Mouse (Mus musculus): ENCODE measurements around the gene Chd9. TPM values are rescaled to one million over a fixed set of nuclear protein-coding genes. Genes with fewer than 3 reads are reported as not detected.

Chd9 gene
- polyA plus RNA-seq, 2 experiments from 2014 or later: 117 to 118 TPM

DNA sequence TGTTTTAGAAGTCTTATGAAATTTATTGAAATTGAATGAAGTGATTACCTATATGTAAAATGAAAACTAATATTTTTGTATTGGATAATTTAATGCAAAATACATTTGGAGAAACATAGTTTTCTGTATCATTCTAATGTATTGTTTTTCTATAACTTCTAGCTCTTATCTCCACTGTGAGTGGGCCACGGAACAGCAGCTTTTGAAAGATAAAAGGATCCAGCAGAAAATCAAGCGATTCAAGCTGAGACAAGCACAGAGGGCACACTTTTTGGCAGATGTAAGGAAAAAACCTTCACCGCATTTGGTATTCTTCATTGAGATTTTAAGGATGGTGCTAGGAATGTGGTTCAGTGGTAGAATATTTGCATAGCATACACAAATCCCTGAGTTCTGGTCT, 150.6 kb downstream of the Chd9 start:
- ATAC-seq: no peak

DNA sequence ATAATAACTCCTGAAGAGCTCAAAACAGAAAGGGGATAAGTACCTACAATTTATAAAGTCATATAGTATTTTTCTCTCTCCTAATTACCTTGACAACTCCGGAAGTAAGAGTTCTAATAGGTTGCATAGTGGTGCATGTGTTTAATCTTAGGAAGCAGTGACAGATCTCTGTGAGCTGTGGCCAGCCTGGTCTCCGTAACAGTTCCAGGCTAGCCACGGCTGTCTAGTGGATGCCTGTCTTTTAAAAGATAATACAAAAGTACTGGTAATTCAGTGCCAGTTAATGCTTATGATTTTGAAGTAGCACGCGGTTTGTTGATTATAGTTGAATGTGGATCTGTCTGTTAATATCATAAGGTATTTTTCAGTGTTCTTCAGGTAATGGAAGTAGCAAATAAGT, 151.1 kb downstream of the Chd9 start:
- ATAC-seq: no peak

DNA sequence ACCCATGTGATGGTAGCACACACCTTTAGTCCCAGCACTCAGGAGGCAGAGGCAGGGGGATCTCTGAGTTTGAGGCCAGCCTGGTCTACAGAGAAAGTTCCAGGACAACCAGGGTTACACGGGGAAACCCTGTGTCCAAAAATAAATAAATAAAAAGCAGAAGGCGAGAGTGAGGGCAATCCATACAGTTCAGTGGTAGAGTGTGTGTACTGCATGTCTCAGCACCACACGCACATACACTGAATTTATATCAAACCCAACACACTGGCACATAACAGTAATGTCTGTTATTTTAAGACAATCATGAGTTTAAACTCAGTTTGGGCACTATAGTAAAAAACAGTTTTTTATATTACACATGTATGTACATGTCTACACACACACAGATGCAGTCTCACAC, 153.9 kb downstream of the Chd9 start:
- ATAC-seq: no peak

DNA sequence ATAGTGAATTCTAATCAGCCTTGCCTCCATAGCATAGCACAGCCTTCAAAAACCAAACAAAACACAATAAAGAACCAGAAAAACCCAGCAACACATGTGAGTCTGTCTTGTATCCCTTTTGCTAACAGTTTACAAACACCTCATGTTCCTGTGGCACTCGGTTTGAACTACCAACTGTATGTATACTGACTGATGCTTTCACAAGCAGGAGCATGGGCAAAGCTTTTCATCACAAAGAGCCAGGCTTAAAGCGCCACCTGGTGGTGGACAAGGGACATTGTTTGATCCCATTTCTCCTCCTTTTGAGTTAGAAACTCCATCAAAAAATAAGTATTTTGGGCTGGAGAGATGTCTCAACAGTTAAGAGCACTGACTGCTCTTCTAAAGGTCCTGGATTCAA, 191.6 kb downstream of the Chd9 start:
- peak; percentile 84 for ATAC-seq

DNA sequence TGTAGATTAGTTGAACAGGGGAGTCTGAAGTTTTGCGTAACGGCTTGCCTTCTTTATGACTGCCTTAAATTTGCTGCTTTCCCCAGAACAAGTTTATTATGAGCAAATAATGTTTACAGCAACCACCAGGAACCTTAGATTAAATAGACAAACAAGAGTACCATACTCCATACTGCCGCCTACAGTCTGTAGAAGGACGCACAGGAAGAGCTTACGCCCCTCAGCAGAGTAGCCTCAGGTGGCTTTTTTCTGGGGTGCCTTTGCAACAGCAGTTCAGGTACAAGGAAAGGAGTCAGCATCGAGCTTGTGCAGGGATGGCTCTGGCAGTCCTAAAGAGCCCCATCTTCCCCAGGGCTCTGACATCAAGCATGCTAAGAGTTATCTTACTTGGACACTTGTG, 206.3 kb downstream of the Chd9 start:
- ATAC-seq: no peak

DNA sequence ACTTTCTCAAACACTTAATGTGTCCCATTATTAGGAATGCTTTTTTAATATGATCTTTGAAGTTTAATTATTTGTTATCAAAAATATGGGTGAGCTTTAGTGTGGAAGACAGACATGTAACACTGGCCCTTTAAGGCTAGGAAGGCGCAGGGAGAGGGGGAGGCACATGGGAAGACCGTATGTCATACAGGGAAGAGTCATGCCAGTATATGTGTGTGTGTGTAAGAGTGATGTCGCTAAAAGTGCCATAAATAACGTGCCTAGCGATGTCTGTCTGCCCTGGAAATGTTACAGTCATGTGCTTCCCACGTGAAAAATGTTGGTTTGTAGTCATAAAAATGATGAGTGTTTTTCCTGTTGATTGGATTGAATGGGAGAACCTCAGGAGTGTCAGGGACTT, 208.8 kb downstream of the Chd9 start:
- ATAC-seq: no peak

DNA sequence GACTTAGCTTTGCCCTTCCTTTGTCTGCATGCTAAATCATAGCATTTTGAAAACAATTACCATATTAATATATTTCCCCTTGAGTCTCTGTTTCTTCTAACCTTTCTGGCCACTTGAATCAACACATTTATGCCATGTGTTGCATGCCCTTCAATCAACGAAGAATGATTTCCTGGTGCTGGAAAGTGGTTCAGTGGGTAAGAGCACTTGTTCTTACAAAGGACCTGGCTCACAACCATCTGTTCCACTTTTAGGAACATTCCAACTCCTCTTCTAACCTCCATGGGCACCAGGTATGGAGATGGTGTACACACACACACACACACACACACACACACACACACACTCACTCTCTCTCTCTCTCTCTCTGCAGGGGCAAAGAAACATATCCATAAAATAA, 210.5 kb downstream of the Chd9 start:
- no peak for ATAC-seq

DNA sequence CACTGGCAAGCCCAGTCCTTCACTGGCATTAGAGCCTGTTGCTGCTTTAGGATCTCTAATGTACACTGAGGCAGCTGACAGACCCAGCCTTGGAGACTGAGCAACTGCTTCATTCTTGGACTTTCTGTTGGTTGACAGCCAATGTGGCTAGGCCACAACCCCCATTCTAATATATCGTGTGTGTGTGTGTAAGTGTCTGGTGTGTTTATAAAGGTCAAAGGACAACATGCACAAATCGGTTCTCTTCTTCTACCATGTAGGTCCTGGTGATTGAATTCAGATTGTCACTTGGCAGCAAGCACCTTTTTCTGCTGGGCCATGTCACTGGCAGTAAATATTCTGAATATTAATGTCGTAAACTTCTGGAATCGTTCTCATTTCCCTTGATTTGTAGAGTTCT, 218.2 kb downstream of the Chd9 start:
- no peak for ATAC-seq

DNA sequence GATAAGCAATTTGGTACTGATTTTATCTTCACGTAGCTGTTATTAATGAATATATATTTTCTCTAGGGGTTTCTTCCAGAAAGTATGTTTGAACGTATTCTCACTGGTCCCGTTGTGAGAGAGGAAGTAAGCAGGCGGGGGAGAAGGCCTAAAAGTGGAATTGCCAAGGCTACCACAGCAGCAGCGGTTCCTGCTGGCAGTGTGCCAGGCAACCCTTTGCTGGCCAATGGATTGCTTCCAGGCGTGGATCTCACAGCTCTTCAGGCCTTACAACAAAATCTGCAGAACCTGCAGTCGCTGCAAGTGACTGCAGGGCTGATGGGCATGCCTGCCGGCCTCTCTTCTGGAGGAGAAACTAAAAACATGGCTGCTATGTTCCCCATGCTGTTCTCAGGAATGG, 222.9 kb downstream of the Chd9 start:
- no peak for ATAC-seq

DNA sequence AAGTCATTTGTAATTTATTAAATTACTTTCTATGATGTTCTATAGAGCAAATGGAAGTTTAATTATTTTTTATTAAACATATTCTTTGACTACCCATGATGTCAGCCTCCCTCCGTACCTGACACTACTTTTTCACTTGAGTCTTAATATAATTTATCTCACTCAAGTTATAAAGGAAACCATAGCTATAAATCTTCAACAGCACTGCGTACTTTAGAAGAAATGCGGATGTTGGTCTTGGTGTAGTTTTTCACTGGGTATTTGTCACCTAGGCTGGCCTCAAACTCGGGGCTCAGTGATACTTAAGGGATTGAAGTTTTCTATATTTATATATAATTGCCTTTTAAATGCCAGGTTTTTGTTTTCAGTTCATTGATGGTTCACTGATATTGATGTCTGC, 226.3 kb downstream of the Chd9 start:
- ATAC-seq: no peak

DNA sequence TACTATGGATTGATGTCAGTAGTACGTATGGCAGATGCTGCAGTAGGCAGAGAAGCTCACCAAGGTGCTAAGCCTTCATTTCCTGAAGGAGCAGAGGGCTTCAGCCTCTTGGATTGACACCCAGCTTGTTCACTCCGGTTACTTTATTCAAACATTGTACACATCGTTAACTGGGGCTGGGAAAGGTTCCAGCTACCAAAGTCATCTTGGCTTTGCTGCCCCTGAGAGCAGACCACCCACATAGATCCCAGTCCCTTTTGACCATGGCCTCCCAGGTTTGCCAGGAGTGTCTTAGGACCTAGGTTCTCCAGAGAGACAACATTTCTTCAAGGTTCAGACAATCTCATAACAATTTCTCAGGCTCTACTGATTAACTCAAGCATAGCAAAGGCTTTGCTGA, 228.7 kb downstream of the Chd9 start:
- ATAC-seq: no peak

DNA sequence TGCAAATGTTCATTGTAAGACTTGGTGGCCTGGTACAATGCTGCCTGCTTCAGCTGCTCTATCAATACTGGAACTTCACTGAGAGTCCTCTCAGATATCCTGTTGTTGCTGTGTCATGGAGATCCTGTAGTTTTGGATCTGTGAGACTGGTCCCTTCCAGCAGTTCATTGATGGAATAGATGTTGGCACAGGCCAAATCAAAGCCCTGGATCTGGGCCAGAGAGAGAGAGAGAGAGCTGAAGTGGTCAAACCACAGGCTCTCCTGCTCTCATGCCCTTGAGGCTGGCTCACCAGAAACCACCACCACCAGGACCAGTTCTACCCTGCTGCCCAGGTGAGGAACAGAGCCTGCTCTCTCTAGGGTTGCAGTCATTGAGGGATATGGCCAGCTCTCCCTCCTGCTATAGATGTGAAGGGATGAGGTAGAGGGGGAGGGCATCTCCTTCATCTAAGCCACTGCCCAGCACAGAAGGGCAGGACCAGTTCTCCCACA, 231.0 kb downstream of the Chd9 start:
- no peak for ATAC-seq

DNA sequence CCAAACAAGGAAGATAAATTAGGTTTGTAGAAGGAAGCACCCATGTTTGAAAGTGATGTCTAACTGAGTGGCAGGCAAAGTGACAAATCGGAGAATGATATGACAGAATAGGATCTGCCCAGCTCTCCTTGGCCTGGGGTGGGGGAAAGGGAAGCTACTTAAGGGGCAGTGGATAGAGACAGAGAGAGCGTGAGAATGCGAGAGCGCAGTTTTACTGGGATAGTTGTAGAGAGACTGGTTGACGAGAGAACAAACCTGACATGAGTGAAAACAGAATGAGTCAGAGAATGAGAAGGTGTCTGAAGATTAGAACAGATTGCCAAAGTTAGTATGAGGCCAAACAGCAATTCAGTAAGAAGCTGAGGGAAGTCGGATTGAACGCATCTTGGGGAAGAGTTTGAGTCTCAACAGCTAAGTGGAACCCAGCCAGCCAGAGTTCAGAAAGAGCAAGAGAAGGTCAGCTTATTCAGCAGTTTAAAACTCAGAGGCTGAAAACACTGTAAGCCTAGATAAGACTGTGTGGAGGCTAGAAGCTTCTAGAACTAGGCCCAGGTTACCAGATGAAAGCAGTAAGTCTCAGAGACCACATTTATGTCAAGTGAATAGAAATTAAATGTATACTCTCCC, 231.8 kb downstream of the Chd9 start:
- no peak for ATAC-seq

DNA sequence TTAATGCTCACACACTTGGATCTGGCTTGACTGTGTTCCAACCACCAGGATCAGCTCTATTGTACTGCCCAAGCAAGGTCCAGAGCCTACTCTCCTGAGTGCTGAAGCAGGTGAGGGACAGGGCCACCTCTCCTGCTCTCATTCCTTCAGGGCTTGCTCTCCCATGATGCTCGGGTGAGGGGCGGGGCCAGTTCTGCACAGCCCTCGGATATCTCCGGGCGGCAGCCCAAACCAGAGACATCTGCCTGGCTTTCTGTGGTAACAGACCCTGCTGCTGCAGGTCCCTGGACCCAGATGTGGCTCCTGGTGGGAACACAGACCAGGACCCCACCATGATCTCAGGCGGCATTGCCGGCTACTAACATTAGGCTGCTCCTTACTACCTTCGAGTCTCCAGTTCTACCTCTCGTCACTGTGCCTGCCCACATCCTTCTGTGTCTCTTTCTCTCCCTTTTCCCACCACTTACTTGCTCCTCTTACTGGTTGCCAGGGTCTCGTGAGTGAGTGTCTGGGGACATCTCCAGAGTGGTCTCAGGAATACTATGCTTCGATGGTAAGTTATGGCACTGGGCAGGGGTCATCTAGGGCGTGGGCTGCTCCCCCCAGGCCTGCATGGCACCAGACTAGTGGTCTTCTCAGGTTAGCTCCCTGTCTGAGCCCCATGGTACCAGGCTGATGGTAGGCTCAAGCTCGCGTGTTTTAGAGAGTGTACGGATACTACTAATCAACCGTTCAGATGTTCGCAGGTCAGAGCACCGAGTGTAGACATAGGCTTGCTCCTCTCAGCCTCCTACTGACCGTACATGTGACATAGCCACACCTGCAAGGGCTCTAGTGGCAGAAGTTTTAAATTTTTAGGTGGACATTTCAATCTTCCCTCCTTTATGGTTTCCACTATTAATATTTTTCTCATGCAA, 232.7 kb downstream of the Chd9 start:
- ATAC-seq: peak; percentile 64

DNA sequence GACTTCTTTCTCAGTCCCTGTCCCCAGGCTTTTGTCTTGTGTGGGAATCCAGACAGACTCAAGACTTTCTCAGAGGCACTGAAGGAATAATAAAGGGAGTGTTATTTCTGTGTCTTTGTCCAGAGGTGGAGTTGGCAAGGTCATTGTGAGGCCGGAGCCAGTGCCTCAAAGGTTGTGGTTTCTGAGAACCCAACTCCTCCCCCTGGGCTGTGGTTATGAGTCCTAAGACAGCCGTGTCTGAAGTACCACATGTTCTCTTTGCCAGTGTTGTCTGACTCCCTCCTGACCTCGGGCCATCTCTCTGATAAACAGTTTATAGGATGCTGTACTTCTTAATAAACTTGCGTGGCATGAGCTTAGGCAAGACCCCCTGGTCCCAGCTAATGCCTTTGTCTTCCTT, 237.0 kb downstream of the Chd9 start:
- ATAC-seq: no peak

DNA sequence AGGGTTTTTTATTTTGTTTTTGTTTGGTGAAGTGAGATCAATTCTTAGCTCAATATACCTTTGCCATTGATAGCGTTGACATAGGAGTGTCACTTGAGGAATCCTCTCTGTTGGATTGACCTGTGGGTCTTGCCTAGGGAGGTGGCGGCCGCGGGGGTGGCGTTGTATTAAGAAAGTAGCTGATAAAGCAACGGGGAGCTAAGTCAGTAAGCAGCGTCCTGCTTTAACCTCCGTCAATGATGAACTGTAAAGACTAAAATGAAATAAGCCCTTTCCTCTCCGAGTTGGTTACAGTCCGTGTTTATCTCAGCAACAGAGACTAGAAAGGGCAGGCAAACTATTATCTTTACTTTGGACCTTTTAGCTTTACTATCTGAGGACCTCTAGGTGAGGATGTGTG, 241.3 kb downstream of the Chd9 start:
- no peak for ATAC-seq

DNA sequence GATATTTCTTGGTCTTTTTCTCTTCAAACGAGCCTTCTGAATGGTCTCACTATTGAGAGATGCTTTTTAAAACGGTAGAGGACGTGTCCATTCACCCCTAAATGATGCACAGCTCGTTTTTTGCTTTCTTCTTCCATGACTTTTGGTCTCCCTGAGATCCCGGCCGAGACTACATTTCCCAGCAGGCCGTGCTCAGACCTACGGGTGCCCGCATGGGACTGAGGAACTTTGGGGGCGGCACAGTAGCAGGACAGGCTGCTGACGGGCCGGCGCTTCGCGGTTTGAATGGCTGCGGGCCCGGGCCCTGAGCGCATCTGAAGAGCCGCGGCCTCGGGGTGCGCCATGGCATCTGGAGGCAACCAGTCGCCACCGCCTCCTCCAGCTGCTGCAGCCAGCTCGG, 241.7 kb downstream of the Chd9 start, which contains the start of gene Rbl2:
Gene Rbl2 (plus strand): TSS at position 224 of the 400 bp plus-strand sequence.
- peak; percentile 67 for ATAC-seq

DNA sequence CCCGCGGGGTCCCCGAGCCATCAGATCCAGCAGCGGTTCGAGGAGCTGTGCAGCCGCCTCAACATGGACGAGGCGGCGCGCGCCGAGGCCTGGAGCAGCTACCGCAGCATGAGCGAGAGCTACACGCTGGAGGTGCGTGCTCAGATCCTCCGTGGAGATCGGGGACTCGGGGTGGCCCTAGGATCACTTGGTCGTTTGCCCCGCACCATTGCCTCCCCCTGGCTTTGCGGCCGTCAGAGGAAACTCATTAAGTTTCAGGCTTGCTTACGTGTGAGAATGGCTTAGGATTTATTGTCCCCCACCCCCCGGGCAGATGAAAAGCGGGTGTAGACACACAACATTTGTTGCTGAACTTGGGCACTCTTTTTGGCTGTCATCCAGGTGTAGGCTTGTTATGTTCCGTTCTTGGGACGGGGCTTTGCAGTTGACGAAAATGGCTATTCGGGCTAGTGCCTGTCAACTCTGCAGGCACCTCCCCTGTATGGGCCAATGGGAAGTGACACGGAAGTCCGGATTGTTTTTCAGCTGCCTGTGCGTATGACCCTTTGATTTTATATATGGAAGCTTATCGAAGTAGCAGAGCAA, 242.2 kb downstream of the Chd9 start:
- peak; percentile 83 for ATAC-seq

DNA sequence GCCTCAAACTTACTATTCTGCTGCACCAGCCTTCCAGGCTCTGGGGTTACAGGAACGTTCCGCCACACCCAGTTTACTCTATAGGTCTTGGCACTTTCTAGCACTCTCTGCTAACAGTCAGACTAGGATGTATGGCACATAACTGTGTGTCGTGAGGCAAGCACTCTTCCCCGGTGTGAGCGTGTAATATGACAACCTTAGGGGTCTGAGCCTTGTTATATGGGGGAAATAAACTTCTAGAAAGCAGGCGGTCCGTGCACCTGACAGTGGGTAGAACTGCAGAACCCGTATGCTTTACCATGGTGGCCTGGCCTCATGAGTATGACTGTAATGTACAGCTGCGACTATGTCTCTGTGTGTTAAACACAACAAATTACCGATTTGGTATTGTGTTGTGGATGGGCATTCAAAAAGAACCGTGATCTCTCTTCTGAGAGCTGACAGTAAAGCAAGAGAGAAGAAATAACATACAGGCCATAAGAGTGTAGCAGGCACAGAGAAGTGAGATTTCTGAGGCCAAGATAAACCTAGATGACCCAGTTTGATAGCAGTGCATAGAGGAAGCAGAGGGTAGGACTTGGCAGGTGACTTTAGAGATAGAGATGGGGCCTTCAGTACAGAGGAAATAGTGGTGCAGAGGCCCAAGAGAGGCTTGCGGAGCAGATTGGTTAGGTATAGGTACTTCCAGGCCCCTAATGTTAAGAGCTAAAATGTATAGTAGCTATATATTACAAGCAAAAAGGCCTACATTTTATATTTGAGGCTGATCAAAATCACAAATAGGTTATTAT, 249.1 kb downstream of the Chd9 start:
- ATAC-seq: peak; percentile 70

DNA sequence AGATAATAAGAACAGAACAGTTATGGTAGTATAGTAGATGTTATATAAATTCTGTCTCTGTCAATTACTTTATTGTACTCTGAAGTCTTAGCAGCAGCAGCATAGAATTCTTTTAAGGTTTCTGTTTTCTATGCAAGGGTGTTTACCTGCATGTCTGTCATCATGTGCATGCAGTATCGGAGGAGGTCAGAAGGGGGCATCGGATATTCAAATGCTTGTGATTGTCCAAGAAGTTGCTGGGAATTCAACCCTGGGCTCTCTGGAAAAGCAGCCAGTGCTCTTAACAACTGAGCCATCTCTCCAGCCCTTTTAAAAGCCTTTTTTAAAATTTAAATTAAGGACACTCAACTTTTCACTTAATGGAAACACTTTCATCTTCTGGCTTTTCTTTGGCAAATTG, 251.5 kb downstream of the Chd9 start:
- ATAC-seq: no peak

DNA sequence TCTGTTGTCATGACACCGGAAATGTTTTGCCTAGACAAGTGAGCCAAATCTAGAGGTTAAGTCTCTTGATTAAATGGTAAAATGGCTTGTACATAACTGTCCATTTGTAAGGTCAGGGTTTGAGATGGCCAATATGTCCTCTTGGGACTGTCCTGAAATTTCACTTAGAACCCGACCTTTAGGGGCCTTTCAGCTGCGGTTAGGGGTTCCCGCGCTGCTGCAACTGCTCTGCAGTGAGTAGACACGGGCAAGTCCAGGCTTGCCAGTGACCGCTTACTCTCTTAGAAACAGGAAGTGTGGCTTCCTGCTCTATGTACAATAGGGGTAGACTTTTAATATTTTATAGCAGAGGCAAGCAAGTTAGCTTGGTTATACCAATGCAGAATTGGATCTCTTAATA, 253.8 kb downstream of the Chd9 start:
- peak; percentile 56 for ATAC-seq

DNA sequence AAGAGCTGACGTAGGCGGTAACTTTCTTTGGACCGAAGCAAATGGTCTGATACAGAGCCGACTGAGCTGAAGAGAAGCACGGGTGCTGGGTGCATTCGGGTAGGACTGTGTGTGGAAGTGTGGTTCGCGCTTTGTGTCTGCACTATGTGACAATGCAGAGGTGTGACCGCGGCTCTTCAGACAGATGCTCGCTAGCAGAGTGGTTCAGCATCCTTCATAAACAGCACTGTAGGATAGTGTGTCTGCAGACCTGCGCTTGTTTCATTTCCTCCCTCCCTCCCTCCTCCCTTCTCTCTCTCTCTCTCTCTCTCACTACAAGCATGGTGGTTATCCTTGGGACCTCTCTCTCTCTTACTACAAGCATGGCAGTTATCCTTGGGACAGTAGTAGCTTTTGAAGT, 254.3 kb downstream of the Chd9 start:
- peak; percentile 34 for ATAC-seq

DNA sequence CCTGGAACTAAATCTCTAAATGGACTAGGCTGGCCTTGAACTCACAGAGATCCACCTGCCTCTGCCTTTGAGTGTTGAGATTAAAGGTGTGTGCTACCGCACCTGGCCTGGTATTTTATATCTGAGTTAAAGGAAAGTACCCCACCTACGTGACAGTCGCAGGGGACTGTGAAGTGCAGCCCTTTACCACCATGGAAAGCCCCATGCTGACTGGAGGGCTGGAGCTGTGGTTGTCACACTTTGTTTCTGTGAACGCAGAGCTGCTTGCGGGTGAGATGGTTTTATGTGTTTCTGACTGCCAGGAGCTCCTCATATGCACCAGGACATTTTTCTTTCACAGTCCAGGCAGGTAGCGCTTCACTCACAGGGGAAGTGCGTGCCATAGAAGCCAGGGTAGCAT, 260.3 kb downstream of the Chd9 start:
- ATAC-seq: no peak
